Mouse (Mus musculus): ENCODE measurements at regions not wholly inside any gene's neighbourhood (a gene's known extent, or its start where the extent isn't known, plus 50 kb on each side); places are given as distances from the start of the nearest gene placed in this dataset.

DNA sequence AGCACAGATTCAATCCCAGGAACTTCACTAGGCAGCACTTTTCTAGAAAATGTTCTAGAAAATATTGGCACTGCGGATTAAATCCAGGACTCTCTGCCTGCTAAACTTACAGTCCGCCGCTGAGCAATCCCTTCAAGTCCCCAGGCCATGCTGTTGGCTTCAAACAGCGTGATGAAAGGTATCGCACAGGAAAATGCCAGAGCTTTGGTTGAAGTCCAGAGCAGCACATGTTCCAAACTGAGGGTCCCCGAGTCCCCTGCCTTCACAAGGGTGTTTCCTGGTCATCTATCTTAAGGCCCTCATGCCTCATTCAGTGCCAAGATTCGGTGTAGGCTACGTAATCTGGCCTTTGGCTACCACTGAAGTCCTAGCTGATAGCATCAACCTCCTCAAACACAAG is 52.3 kb upstream of the Spdye4c start:
- DNase-seq (ENCODE audit: low spot score): no peak
